Mouse (Mus musculus) lung, adult 18-20 months (tissue): ENCODE measurements around the gene Dscam.

ENCODE experiments used
- DNase-seq, 2 experiments: peaks; one replicate each; pipeline ENCODE4 v3.0.0; 2022; ENCODE audit warnings: mixed read lengths in 2 of 2

Gene Dscam

GRCm38 (mm10) chr16:96756994-96757393 is 413.6 kb downstream of the Dscam start:
- no peak for DNase-seq

GRCm38 (mm10) chr16:96754971-96755504 is 415.5 kb downstream of the Dscam start:
- no peak for DNase-seq

DNA sequence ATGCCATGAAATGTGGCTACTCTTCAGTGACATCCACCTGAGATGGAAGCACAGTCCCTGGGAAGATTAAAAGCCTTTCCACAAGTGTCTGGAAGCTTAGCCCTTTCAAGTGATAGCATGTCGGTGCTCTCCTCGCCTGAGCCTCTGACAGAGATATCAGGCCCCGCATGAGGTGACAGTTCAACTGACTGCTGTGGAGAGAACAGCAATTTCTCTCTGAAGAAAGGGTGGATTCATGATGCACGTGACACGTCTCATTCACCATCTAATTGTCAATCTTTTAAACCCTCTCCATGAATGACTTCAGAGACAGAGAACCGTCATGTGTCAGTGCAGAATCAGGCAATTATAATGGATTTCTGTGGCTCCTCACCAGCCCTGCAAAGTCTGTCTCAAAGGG is 416.2 kb downstream of the Dscam start:
- DNase-seq, result no peak

GRCm38 (mm10) chr16:96753781-96754173 is 416.8 kb downstream of the Dscam start:
- no peak for DNase-seq

- DNase-seq, result no peak
Measured at GRCm38 (mm10) chr16:96753164-96753780, 417.3 kb downstream of the Dscam start.

GRCm38 (mm10) chr16:96742475-96743255 is 427.9 kb downstream of the Dscam start:
- no peak for DNase-seq

DNA sequence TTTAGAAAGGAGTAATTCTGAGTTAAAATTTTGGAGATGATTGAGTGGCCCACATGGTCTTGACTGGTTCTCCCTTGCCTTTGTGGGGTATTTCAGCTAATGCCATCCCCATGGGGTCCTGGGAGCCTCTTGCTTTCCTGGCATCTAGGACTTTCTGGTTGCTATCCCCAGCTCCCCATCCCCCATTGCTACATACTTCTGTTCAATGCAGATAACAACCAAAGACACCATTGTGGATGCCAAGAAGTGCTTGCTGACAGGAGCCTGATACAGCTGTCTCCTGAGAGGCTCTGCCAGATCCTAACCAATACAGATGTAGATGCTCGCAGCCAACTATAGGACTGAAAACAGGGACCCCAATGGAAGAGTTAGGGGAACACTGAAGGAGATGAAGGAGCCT is 429.2 kb downstream of the Dscam start:
- DNase-seq, result no peak

DNA sequence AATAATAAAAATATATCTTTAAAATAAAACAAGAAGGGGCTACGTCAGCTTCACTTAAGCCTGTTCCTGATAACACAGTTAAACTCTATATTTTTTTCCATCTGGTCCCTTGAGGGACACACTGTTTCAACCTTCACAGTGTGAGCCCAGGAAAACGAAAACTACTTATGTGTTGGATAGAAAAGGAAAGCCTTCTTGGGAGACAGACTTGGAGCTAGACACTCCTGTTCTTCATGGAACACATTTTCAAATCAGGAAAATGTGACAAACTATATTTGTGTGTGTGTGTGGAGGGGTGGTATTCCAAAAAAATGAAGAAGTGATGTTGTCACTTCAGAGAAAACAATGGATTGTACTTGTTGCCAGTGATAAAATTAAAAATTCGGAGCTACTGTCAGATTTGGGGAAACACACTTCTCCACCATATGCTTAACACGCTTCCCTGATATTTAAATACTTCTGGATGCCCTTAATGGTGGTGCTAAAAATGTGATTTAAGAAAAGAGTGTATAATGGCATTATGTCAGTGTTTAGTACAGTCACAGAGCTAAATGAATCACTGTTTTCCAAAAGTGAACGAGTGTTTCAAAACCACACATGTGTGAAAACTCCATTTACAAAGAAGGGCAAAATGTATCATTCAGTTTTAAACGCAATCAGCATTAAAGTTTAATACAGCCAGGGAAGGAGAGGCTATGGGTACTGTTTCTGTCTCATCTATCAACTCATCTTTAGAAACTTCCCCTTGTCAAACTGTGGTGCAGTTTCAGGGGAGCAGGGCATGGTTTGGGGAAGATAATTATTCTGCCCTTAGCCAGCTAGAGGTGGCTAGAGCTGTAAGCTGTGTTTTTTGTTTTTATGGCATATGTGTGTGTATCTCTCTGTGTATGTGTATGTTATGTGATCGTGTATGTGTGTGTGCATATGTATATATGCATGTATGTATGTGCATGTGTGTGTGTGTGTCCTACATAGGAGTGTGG is 430.2 kb downstream of the Dscam start:
- DNase-seq, result no peak

DNA sequence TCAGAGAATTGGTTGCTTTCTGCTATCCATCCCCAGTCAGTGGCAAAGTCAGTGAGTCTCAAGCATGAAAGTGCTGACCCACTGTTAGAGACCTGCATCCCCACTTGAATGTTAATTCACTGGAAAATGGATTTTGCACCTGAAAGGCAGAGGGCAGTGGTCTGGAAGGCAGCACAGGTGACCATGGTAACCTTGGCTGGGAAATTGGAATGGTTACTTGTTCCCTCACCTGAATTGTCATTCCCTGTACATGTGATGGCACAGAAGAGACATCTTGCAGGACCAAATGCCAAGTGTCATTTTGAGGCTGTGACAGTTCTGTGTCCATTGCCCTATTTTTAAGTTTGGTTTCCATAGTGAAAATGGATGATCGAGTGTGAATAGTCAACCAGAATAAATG is 434.1 kb downstream of the Dscam start:
- no peak for DNase-seq

GRCm38 (mm10) chr16:96730881-96731280 is 439.7 kb downstream of the Dscam start:
- DNase-seq, result no peak

- no peak for DNase-seq
Measured at GRCm38 (mm10) chr16:96727836-96728774, 442.4 kb downstream of the Dscam start.

DNA sequence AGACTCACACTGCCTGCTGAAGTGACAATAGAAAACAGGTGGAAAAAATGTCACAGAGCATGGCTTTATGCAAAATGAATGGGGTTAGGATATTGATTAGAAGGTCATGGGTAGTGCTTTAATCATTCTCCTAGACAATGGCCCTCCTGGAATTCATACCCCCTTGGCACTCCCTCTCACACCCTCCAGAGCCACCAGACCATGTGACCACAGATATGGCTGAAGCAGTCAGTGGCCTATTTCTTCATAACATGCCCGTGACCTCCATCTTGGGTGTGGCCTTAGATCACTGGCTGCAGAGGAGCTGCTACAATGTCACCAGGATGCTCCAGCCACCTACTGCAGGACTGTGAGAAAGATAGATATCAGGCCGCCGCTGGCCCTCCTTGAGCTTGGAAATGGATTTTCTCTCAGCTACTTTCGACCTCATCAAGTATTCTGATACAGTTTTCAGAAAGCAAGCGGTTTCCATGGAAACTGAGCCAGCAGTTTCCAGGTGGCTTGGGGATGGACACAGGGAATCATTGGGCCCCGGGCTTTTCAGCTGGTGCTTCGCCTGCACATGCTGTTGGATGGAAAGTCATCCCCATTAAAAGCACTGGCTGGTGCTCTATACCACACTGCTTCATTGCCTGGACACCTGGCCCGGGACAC is 445.4 kb downstream of the Dscam start:
- no peak for DNase-seq

DNA sequence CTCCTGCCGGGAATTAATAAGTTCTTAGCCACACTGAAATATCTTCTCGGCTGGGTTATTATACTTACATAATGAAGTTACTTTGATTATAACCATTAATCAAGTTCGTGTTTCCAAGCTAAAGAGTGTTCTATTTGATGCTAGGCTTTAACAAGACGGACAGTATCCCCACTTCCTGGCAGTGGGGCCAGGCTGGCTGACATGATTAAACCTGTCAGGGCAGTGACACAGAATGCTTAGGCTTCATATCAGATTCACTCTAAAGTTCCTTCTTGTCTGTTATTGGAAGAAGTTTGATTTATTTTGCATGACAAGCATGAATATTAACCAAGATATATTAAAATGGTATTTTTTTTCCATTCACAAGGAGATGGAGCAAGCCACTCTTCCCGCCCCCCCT is 446.0 kb downstream of the Dscam start:
- no peak for DNase-seq

DNA sequence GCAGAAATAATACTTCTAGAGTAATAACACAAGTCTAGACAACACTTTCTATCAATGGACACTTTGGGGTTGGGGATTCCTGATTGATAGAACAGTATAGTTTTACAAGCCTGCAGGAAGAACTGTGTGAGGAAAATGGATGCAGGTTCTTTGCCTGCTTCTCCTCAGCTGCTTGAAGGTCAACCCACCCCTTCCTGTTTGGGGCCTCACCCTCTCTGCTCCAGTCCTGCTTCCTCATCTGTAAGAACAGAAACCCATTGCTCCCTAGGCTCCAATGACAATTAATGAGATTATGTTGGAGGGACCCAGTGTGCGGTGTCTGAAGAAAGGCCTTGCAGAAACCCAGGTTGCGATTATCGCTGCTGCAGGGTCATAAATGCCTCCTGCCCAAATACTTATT is 446.4 kb downstream of the Dscam start:
- no peak for DNase-seq

DNA sequence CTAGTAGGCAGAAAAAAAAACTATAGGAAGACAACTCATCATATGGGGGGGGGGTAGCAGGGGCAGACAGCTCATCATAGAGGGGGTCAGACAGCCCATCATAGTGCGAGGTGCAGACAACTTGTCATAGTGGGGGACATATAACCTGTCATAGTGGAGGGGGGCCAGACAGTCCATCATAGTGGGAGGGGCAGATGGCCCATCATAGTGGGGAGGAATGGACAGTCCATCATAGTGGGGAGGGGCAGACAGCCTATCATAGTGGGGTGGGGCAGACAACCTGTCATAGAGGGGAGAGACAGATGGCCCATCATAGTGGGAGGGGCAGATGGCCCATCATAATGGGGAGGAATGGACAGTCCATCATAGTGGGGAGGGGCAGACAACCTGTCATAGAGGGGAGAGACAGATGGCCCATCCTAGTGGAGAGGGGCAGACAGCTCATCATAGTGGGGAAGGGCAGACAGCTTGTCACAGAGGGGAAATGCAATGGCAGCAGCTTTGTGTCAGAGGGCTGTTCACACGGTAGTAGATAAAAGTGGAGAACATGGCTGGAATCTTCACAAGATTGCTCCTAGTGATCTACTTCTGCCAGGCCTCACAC is 447.4 kb downstream of the Dscam start:
- no peak for DNase-seq

DNA sequence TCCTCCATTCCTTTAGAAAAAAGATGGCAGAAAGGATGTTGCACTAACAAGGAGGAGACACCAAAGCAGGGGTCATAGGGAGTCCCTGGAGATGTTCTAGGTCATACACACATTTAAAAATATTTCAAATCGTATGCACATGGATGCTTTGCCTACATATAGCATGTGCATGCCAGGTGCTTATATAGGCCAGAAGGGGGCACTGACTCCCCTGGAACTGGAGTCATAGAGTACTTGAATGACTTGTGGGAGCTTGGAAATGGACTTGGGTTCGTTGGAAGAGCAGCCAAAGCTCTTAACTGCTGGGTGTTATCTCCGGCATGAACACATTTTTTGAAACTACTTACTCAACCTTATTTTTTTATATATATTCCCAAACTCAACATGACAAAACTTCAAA is 448.4 kb downstream of the Dscam start:
- no peak for DNase-seq

GRCm38 (mm10) chr16:96721241-96721640 is 449.3 kb downstream of the Dscam start:
- no peak for DNase-seq

DNA sequence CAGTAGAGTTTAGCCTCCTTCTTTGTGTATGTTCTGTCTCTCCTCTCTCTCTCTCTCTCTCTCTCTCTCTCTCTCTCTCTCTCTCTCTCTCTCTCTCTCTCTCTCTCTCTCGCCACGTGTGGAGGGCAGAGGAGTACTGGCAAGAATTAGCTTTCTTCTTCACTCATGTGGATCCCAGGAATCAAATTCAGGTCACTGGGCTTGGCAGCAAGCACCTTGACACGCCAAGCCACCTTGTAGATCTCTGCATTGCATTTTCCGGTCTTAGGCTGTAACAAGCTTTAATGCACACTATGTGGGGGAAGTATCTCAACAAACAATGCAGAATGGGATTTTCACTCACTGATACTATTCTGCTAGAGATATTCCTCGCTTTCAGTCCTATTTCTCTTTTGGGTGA is 449.9 kb downstream of the Dscam start:
- no peak for DNase-seq

- no peak for DNase-seq
Measured at GRCm38 (mm10) chr16:96718221-96718620, 452.3 kb downstream of the Dscam start.

- no peak for DNase-seq
Measured at GRCm38 (mm10) chr16:96716633-96717032, 453.9 kb downstream of the Dscam start.

GRCm38 (mm10) chr16:96711935-96712334 is 458.6 kb downstream of the Dscam start:
- DNase-seq, result no peak
